Mouse (Mus musculus) heart, postnatal 10 days (tissue): ENCODE results near the gene Dntt. TPM values are rescaled to one million over a fixed set of nuclear protein-coding genes. Genes with fewer than 3 reads are reported as not detected.

Experiments
- DNase-seq, 2 experiments: peaks; one replicate each; pipeline ENCODE4 v3.0.0; 2021
- intact Hi-C: fragments of 180-260 bp; cut with DNase I; formaldehyde crosslinking; loops from one replicate; pipeline ENCODE4 v1.15.1; 2025
- total RNA-seq, 2 experiments: library from RNA; stranded (reverse); gene quantifications; 2 replicates each; pipeline ENCODE4 v1.2.3; 2021

Dntt gene
- total RNA-seq, result under 1 TPM; 0.47 to 0.50 TPM

DNA sequence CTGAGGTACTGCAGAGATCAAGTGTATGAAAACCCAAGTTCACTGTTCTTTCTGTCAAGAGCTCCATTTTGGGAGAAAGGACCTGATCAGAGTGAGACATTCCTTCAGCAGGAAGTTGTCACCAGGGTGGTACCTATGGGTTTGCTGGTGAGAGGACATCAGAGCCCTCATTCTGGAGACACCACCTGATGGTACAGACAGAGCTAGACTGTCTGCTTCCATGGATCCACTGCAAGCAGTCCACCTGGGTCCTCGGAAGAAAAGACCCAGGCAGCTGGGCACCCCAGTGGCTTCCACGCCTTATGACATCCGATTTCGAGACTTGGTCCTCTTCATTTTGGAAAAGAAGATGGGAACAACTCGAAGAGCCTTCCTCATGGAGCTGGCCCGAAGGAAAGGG lies at the start of gene Dntt:
Gene Dntt, plus strand, starts transcription at position 57 of the 400 bp plus-strand sequence.
- no peak for DNase-seq
- intact Hi-C loops, result no loop called here

DNA sequence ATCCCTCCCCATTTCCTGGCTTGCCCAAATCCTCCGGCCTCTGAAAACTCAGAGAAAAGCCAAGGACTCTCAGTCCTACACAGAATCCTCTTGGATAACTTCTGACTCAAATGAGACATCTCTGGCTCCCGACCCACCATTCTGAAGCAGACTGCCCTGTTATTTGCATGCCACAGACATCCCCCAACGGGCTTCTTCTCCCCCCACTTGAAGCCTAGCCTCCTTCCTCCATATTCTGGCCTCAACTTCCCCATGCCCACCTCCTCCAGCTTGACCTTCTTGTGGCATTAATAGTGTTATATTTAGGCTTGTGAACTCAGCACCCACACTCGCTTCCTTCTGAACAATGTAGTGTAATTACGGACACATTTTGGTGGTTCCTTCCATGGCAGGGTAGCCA lies 48.4 kb upstream of the Dntt start:
- DNase-seq, result no peak
- intact Hi-C loops, result no loop called here

DNA sequence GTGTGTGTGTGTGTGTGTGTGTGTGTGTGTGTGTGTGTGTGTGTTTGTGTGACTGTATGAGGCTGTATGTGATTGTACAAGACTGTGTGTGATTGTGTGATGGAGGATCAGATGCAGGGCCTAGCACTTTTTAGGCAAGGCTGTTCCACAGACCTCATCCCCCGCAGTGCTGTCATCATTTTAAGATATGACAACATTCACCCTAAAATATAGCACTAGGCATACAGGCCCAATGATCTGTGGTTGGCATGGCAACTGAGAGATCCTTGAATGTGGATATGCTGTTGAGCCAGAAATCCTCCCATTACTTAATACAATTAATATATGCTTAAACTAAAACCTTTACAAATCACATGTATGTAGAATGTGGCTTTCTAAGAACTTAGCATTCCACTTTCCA lies 44.5 kb upstream of the Dntt start:
- no peak for DNase-seq
- intact Hi-C loops, result no loop called here

DNA sequence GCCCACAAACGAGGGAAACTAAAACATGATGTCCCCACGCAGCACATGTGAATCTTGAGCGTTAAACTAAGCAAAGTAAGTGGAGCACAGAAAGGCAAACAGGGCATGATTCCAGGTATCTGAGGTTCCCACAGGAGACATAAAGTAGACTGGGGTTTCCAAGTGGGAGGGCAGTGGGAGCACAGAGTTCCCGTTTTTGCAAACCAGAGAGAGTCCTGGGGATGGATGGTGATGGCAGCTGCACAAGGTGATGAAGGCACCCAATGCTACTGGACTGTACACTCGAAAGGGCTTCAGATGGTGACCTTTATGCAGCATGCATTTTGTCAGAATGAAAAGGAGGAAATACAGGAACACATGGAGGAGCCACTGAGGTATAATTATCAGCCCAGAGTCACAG lies 40.2 kb upstream of the Dntt start:
- intact Hi-C loops, result no loop called here
- DNase-seq, result no peak

DNA sequence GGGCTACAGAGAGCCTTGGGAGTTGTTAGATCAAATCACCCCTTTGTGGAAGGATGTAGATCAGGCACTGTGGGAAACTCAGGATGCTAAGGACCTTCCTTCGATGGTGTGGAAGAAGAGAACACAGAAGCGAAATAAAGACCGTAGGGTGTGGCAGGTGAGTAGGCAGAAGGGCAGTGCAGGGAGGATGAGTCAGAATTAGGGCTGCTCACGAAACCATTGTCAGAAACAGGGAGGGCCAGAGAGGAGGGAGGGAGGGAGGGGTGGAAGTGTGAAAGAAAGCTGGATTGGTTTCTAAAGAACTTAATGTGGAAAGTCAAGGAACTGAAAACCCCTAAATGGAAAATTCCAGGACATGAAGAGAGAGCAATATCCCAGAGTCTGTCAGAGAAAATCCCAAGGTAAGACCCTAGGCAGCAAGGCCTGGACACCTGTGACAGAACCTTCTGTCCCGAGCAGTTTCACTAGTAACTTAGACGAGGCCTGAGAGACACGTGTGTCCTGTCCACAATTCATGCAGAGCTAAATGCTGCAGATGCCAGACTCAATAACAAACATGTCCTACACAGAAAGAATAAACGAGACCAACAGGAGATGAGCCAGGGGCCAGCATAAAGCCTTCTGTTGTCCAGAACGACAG lies 39.0 kb upstream of the Dntt start:
- no peak for DNase-seq
- intact Hi-C loops, result no loop called here

DNA sequence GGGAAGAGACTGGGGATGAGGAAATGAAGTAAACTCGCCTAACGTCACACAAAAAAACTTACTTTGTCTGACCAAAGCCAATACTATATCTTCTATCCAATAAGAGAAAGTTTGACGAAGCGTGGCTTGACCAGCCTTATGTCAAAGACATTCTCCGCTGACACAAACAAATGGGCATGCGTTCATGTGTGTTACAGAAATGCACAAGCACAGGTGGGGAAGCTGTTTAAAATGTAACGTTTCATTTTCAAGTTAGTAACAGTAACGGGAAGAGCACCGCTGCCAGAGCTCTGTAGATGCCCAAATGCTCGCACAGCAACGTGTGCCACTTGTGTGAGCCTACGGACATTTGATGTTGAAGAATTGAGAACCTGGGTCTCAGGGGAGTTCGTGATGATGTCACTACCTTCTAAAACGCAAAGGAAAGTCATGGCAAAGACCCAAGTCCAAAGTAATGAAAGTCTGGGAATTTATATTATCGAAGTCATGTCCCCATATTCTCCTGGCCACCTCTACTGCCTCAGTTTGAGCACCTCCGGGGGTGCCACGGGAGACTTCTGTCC lies 38.2 kb upstream of the Dntt start:
- no peak for DNase-seq
- intact Hi-C loops, result no loop called here

DNA sequence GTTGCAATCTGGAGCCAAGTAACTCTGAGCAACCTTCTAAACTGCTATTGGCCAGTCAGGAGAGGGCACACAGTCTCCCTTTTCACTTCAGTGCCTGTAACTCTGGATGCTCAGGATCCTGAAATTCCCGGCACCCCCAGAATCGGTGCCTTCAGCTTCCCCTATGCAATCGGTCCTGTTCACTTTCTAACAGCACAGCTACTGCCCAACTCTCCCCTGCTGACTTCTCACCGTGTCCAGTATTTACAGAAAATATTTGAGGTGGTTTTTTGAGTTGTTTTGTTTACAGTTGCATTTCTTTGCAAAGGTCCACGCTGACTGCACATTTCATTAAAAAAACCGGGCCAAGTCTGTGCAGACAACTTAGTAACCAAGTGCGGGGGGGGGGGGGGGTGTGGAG lies 37.4 kb upstream of the Dntt start:
- DNase-seq, result no peak
- intact Hi-C loops, result no loop called here

DNA sequence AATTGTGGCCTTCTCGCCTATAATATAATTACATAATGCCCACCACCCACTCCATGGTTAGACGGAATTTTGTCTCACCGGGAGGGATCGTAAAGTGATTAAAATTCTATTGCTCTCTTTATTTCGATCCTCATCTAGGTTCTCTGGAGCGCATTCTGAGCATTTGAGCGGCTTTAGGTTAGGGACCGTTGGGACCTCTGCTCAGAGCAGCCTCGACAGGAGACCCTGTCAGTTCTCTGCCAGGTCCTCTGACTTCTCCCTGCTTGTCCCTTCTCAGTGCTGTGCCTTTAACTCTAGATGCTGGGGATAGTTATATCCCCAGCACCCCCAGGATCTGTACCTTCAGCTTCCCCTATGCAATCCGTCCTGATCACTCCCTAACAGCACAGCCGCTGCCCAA lies 37.0 kb upstream of the Dntt start:
- DNase-seq, result no peak
- intact Hi-C loops, result no loop called here

DNA sequence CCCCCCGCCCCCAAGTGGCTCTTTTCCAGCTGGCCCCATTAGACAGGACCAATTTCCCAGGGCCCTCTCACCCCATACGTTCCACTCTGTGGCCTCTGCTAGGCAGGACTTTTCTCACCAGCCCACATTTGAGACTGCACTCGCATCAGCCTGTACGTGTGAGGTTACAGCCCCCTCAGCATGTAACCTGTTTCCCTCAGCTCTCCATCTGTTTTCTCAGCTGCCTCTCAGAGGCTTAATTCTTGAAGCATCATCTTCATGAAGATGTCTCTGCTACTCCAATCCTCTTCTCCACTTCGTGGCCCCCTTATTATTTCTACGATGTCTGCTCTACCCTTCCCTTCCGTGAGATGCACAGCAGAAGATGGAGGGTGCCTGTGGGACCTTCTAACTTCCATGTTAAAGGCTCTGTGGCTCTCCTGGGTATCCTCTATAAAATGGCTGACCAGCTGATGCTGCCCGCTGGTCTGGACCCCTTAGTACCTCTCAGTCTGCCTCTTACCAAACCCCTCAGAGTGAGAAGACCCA lies 36.5 kb upstream of the Dntt start:
- intact Hi-C loops, result no loop called here
- DNase-seq, result no peak

DNA sequence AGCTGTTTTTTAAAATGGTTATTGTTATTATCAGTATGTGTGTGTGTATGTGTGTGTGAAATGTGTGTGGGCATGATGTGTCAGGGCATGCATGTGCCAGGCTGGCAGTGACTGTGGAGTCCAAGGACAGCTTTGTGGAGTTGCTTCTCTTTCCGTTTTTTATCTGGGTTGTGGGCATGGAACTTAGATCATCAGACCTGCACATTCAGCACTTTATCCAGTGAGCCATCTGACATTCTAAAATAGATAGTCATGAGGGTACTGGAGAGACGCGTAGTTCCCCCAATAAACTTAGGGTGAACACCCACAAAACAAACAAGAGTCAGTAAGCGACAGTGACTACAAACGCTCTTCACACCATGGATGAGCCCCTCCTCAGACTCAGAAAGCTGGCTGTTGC lies 35.7 kb upstream of the Dntt start:
- DNase-seq, result no peak
- intact Hi-C loops, result no loop called here

DNA sequence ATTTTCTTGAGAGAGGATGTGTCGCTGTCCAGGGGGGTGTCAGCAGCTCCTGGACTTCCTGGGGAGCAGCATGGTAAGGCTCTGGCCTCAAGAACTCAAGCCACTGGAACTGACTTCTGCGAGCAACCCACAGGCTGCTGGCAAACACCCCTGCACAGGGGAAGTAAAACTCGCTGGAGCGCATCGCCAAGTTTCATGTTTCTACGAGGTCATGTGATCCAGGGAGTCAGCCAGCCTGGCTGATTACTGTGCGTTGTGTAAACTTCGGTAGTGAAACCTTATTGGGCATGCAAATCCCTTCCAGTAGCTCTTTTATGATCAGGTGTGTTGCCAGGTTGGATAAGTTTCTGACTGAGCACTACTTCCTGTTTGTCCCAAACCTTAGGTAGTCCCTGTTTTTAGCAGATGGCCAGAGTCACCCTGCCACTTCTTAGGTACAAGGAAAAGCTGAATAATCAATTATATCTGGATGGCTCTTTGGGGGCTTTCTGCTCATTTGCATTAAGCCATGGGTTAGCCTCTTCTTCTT lies 35.0 kb upstream of the Dntt start, which contains the start of gene Blnk:
Gene Blnk, minus strand, starts transcription at position 479 of the 529 bp plus-strand sequence.
- peak; percentile 41 to 51 for DNase-seq
- intact Hi-C loops, result no loop called here

DNA sequence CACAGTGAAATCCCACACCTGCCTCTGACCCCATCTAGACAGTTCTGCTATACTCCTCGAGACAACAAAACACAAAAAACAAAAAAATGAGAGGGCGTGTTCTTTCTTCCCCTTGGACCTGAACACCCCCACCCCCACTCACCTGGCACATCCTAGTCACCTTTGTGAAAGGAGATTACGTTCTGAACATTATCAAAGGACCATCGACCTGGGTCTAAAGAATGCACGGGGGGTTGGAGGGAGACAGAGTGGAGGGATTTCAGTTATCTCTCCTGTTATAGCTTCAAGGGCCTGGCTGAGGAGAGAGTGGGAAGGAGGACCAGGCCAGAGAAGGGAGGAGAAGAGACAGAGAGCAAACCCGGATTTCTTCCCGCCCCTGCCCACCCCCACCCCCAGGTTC lies 34.2 kb upstream of the Dntt start:
- DNase-seq, result no peak
- intact Hi-C loops, result no loop called here

DNA sequence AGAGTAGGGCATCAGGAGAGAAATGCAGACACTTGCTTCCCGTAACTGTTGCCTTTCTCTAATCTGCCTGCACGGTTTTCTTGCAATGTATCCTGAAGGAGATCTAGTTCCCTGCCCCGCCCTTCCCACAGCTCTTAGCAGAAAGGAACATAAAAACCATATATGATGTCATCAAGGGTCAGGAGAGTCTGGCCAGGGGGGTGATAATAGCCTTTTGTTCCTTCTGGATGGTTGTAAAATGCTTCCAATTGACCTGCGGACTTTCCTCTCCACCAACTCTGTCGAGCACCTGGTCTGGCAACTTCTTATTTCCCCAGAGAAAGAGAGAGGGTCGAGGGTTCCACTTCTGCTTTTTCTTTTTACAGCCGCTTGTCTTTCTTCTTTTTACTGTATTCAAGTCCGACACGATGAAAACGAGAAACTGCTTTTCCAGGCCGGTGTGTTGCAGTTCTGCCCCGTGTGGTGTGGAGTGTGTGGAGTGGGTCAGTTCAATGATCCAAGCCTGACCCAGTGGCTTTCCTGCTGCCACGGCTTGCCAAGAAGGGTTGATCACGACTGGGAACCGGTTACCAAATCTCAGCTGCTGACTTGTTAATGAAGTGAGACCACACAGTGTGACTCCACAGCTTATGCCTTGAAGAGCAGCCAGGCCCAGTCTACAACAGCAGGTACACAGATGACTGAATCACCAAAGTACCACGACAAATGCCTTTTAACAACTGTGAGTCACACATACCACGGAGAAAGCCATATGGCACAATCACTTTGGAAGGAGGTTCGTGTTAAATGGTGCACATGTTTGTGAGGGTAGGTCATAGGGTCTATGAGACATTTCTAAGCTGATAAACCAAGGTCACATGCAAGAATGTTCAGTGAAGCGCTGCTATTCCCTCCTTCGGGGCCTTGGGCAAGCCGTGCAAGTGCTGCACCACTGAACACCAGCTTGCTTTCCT lies 33.4 kb upstream of the Dntt start:
- no peak for DNase-seq
- intact Hi-C loops, result no loop called here

DNA sequence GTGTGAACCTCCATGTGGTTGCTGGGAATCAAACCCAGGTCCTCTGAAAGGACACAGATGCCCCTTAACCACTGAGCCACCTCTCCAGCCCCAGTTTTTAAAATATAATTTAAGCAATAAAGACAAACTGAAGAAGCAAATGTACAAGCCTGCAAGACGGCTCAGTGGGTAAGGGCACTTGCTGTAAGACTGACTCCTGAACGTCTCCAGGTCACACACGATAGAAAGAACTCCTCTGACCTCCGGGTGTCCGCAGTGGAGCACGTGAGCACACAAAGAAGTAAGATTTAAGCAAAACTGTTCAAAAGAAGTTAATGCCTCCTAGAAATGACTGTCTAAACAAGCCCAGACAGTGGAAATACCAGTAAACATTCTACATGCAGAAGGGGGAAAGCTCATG lies 32.4 kb upstream of the Dntt start:
- no peak for DNase-seq
- intact Hi-C loops, result no loop called here

DNA sequence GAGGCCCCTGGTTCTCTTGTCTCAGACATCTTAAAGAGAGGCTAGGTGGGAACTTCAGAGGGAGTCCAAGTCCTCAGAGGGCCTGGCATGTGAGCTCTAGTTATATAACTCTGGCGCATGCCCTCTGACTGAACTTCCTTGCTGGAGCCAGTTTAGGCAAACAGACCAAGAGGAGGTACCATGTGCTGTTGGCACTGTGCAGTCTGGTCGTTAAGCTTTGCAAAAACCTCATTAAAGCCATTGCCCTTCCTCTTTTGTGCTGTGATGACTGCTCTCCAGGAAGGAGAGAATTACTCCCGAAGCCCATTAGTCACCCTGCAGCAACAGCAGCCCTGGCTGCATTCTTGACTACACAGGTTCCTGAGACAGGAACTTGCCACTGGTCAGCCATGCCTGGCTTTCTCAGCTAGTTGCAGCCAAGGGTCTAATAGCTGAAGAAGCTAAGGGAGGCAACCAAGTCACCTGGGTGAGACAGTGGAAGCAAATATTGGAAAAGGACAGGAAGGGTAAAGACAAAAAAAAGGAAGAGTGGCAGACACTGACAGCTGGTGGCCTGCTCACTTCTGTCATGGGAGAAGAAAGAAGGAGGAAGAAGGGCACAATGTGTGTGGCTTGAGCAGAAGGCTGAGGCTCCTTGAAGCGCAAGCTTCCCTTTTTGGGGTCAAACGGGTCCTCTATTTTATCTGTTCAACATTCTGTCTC lies 30.5 kb upstream of the Dntt start:
- intact Hi-C loops, result no loop called here

DNA sequence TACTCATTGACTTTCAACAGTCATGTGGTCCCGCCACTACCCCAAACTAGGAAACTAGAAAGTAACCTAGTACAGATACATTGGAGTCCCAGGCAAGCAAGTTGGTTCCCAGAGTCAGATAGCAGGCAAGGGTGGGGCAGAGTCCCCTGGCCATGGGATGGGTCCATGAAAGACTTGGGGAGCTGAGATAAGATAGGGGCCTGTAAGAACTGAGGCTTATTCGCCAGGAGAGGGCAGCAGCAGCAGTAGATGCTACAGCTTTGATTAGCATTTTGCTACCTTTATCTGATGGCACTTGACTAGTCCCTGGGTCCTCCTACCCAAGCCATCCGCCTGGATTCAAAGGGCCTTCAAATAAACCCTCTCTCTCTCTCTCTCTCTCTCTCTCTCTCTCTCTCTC lies 29.5 kb upstream of the Dntt start:
- intact Hi-C loops, result no loop called here
- DNase-seq, result no peak

More for the DNA sequence above, 30.5 kb upstream of the Dntt start:
- DNase-seq, result no peak

DNA sequence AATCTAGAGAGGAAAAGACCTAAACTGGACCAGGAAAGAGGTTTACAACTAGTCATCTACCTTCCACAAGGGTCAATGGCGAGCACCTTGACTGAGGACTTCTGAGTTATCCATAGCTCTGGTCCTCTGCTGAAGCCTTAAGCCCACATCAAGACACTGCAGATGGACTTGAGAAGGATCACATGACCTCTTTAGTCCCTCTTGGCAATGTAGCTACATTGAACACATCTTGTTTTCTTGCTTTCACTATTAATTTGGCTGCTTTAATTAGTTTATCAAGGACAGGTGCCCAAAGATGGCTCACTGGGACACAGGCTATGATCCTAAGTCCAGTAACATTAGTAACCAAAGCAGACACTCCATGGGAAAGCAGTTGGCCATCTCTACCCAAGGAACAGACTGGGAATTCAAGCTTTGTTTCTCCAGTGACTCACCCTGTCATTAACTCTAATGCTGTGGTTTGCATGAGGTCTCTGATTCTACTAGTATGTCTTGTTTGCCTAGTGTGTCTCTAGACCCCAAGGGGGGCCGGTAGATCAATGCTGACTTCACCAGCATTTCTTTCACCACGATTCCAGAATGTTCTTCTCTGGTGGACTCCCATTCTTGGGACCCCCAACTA lies 25.3 kb upstream of the Dntt start:
- intact Hi-C loops, result no loop called here
- no peak for DNase-seq

DNA sequence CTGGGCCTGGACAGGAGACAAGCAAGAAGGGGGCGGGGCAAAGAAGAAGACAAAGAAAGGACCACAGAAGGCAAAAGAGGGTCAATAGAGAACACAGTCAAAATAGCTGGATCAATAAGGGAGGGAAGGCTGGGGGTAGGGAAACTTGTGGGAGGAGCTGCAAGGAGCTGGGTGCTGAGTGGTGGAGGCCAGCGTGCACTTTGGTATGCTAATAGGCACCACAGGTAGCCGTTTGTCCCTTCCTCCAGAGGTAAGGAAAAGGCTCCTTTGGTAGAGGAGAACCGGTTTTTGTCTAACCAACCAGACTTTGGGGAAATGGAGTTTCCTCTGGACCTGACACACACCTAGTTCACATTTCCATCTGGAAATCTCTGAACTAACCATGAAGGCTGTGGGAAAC lies 22.5 kb upstream of the Dntt start:
- intact Hi-C loops, result no loop called here
- no peak for DNase-seq

DNA sequence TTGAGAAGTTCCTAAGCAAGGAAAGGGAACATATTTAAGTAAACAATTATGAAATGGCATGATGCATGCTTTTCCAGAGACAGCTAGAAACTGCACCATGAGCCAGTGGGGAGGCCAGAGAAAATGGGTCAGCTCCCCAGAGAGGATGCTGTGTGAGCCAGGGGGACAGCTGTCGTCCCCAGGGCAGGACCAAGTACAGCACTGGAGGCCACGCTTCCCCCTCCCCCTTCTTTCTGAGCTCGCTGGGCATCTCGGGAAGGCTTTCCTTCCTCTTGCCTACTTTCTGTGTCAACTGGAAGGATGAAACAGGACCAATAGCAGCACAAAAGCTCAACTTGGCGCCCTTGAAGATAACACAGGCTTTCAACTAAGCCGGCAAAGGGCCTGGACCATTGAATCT lies 21.7 kb upstream of the Dntt start:
- DNase-seq, result peak; percentile 41 to 52
- intact Hi-C loops, result no loop called here

DNA sequence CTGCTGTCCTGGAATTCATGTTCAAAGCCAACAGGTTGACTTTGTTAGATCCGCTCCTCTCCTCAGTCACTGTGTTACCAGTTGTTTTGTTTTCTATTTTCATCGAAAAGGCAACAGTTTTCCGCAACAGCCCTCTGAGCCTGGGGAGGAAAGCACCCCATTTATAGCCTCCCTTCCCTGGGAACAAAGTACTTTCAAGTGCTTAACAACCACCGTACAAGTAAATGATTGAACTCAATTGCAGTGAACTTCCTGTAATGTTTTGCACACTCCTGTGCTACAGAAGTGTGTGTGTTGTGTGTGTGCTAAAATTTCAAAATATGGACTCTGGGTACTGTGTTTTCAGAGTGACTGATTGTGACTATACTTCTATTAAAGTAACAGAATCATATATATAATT lies 21.3 kb upstream of the Dntt start:
- DNase-seq, result no peak
- intact Hi-C loops, result no loop called here
